Comparison of ENCODE assay signal across 19 mouse cellular contexts in genomic region chr8:8168250-8168649, GRCm38 (mm10).
DNase-seq lines count a peak whose midpoint lies in the region; ATAC-seq lines count a peak whose summit lies in the region.
"Had no signal": no experiment of that assay in that cellular context is flagged by ENCODE, and none has a peak within 500 bp of the region (broad histone marks: within the 10 kb centered on the region; RNA-seq: fewer than 3 reads in every experiment).

No protein-coding gene starts in this region.

- DNase-seq in heart, adult 11 months, result peak; percentile 70
- DNase-seq in heart, adult 18-20 months, result no peak
- peak; percentile 59 for DNase-seq in midbrain, embryonic 11.5 days (ENCODE audit: low spot score, missing footprints)
- DNase-seq: adrenal gland, adult 2 months; adrenal gland, adult 8-10 months; adrenal gland, postnatal 10 days; adrenal gland, postnatal 14 days; adrenal gland, postnatal 25 days; adrenal gland, postnatal 36 days; B cell, adult 2 months; cerebellum, adult 11 months; cerebellum, adult 11-12 months; cerebellum, adult 18-20 months had no signal

- H3K36me3 ChIP-seq in midbrain, embryonic 11.5 days (ENCODE audit: control insufficient read depth, insufficient read depth, low read length), result no peaks in the 10 kb centered on the region
- no peaks in the 10 kb centered on the region for H3K36me3 ChIP-seq in midbrain, embryonic 16.5 days (ENCODE audit: control insufficient read depth, insufficient read depth, low read length)
- H3K36me3 ChIP-seq: G1E had no signal

- H3K27me3 ChIP-seq in midbrain, embryonic 11.5 days (ENCODE audit: control insufficient read depth, insufficient read depth, low read length), result no peaks in the 10 kb centered on the region
- H3K27me3 ChIP-seq in midbrain, embryonic 16.5 days (ENCODE audit: control insufficient read depth, insufficient read depth, low read depth, low read length), result no peaks in the 10 kb centered on the region
- H3K27me3 ChIP-seq: CH12.LX, Patski had no signal

- no peak for ATAC-seq in midbrain, embryonic 11.5 days (ENCODE audit: low FRiP score)
- no peak for ATAC-seq in midbrain, embryonic 16.5 days
- ATAC-seq: activated CD4-positive, CD25-positive, alpha-beta regulatory T cell, adult 4 months; CD4-positive, CD25-positive, alpha-beta regulatory T cell, adult 4 months; Patski had no signal

- no peak overlapping the region for H3K9ac ChIP-seq in midbrain, embryonic 11.5 days (ENCODE audit: low read length)
- H3K9ac ChIP-seq in midbrain, embryonic 16.5 days (ENCODE audit: low read depth, low read length), result no peak overlapping the region

- H3K27ac ChIP-seq in midbrain, embryonic 11.5 days (ENCODE audit: low read depth, low read length), result no peak overlapping the region
- H3K27ac ChIP-seq in midbrain, embryonic 16.5 days (ENCODE audit: low read length), result no peak overlapping the region

- no peaks in the 10 kb centered on the region for H3K4me1 ChIP-seq in midbrain, embryonic 11.5 days (ENCODE audit: control insufficient read depth, insufficient read depth, low read length)
- H3K4me1 ChIP-seq in midbrain, embryonic 16.5 days (ENCODE audit: control insufficient read depth, insufficient read depth, low read length), result no peaks in the 10 kb centered on the region

- H3K9me3 ChIP-seq in midbrain, embryonic 11.5 days (ENCODE audit: control insufficient read depth, low read length), result no peaks in the 10 kb centered on the region
- H3K9me3 ChIP-seq in midbrain, embryonic 16.5 days (replicated peaks; ENCODE audit: control insufficient read depth, low read length, poor library complexity, severe bottlenecking), result no peaks in the 10 kb centered on the region
- H3K9me3 ChIP-seq: G1E had no signal

- WGBS in midbrain, embryonic 11.5 days, result 88% methylated on average over 11 of the region's 11 CpGs
- 90% methylated on average over 11 of the region's 11 CpGs for WGBS in midbrain, embryonic 16.5 days

- no peak overlapping the region for H3K4me3 ChIP-seq in midbrain, embryonic 11.5 days (ENCODE audit: low read depth, low read length)
- H3K4me3 ChIP-seq in midbrain, embryonic 16.5 days (ENCODE audit: low read depth, low read length), result no peak overlapping the region

- H3K4me2 ChIP-seq in midbrain, embryonic 11.5 days, result no peak overlapping the region
- no peak overlapping the region for H3K4me2 ChIP-seq in midbrain, embryonic 16.5 days (ENCODE audit: low read length)

Comparison
In these comparisons a context has a peak if more than half of its experiments do, and no peak if none do; other contexts are left out.
1. DNase-seq: peak in heart, adult 11 months (single experiment) and midbrain, embryonic 11.5 days (single experiment); none in heart, adult 18-20 months (0 of 2).